Mouse (Mus musculus) intestine, embryonic 15.5 days (tissue): Measurements from ENCODE around the gene Slc37a1. TPM values are rescaled to one million over a fixed set of nuclear protein-coding genes. Genes with fewer than 3 reads are reported as not detected.
"Not testable (repeated sequence)": the region's sequence is repeated elsewhere in the genome, so short reads cannot be mapped to it uniquely, and the experiment has no call there.

Experiments used
- ATAC-seq: fragments of 200-750 bp; cut with Nextera tagmentation; 2 replicates; pipeline ENCODE4 v1.8.0; 2017; ENCODE audit warnings: moderate TSS enrichment, moderate library complexity
- H3K27ac ChIP-seq: fragments of 300-500 bp; sonication (generic); 2 replicates; pipeline ENCODE4 v1.5.1; 2015; ENCODE audit warnings: mild to moderate bottlenecking, inconsistent platforms
- H3K27me3 ChIP-seq: fragments of 300-500 bp; sonication (generic); replicated peaks from 2 replicates; pipeline ENCODE4 v1.6.1; 2015; ENCODE audit warnings: inconsistent platforms
- H3K36me3 ChIP-seq: fragments of 300-500 bp; sonication (generic); 2 replicates; pipeline ENCODE4 v1.6.1; 2015; ENCODE audit warnings: inconsistent platforms
- H3K4me1 ChIP-seq: fragments of 300-500 bp; sonication (generic); replicated peaks from 2 replicates; pipeline ENCODE4 v1.6.1; 2015; ENCODE audit warnings: inconsistent platforms
- H3K4me2 ChIP-seq: fragments of 300-500 bp; sonication (generic); replicated peaks from 2 replicates; pipeline ENCODE4 v1.6.1; 2015; ENCODE audit warnings: mild to moderate bottlenecking, inconsistent platforms
- H3K4me3 ChIP-seq: fragments of 300-500 bp; sonication (generic); replicated peaks from 2 replicates; pipeline ENCODE4 v1.5.1; 2015; ENCODE audit warnings: inconsistent platforms
- H3K9ac ChIP-seq: fragments of 300-500 bp; sonication (generic); 2 replicates; pipeline ENCODE4 v1.6.1; 2015; ENCODE audit warnings: inconsistent platforms
- H3K9me3 ChIP-seq: fragments of 300-500 bp; sonication (generic); 2 replicates; pipeline ENCODE4 v1.6.1; 2016; ENCODE audit warnings: inconsistent platforms
- WGBS: fragments of 180-500 bp; shearing (Covaris S2); methylation state at CpG from one replicate; pipeline ENCODE4 v1.1.7; 2015; 5-methylcytosine and 5-hydroxymethylcytosine counted together
- polyA plus RNA-seq: library from polyadenylated mRNA; unstranded; fragments of >200 nt; fragmentation: Nextera tagmentation; extraction: Ambion mirVana; gene quantifications from 2 replicates; pipeline ENCODE4 v1.2.1, GENCODE M21; 2015

Gene Slc37a1
- polyA plus RNA-seq, 1 experiment from 2014 or later, result 18.4 TPM

- no peak for ATAC-seq
- peaks cover under 1% of the 10 kb centered on the region; the same call in 1 of the 2 replicates for H3K4me1 ChIP-seq
Observed at GRCm38 (mm10) chr17:31270246-31270645, 16.3 kb upstream of the Slc37a1 start.

GRCm38 (mm10) chr17:31270736-31271135 lies 15.9 kb upstream of the Slc37a1 start:
- ATAC-seq, H3K36me3 ChIP-seq, H3K27ac ChIP-seq, H3K4me1 ChIP-seq, H3K9me3 ChIP-seq, H3K4me2 ChIP-seq, H3K9ac ChIP-seq, H3K27me3 ChIP-seq, H3K4me3 ChIP-seq: not testable (repeated sequence)
- WGBS, result 86% methylated on average over 8 of the region's 8 CpGs

More at GRCm38 (mm10) chr17:31270246-31270645, 16.3 kb upstream of the Slc37a1 start:
- Histone ChIP-seq H3K27me3 (no peaks in the 10 kb centered on the region), H3K4me3 (no peak overlapping the region), H3K9me3 (no peaks in the 10 kb centered on the region), H3K9ac (no peak overlapping the region), H3K36me3 (no peaks in the 10 kb centered on the region), H3K27ac (no peak overlapping the region), H3K4me2 (no peak overlapping the region)
- WGBS, result 89% methylated on average over 4 of the region's 4 CpGs

GRCm38 (mm10) chr17:31271136-31271851 lies 15.3 kb upstream of the Slc37a1 start:
- Histone ChIP-seq H3K9me3 (no peaks in the 10 kb centered on the region), H3K4me2 (no peak overlapping the region), H3K27ac (no peak overlapping the region), H3K27me3 (no peaks in the 10 kb centered on the region), H3K4me1 (no peaks in the 10 kb centered on the region), H3K4me3 (no peak overlapping the region), H3K9ac (no peak overlapping the region), H3K36me3 (no peaks in the 10 kb centered on the region)
- no peak for ATAC-seq
- WGBS, result 50% methylated on average over 7 of the region's 7 CpGs

- ATAC-seq, result no peak
- 85% methylated on average over 9 of the region's 9 CpGs for WGBS
- Histone ChIP-seq H3K36me3 (no peaks in the 10 kb centered on the region), H3K9ac (no peak overlapping the region), H3K4me3 (no peak overlapping the region), H3K4me2 (no peak overlapping the region), H3K9me3 (no peaks in the 10 kb centered on the region), H3K4me1 (peaks cover 4% of the 10 kb centered on the region), H3K27me3 (no peaks in the 10 kb centered on the region), H3K27ac (no peak overlapping the region)
Observed at GRCm38 (mm10) chr17:31272416-31273165, 14.0 kb upstream of the Slc37a1 start.

GRCm38 (mm10) chr17:31273631-31274030 lies 13.0 kb upstream of the Slc37a1 start:
- Histone ChIP-seq H3K4me2 (no peak overlapping the region), H3K4me3 (no peak overlapping the region), H3K36me3 (no peaks in the 10 kb centered on the region), H3K9ac (no peak overlapping the region), H3K27me3 (no peaks in the 10 kb centered on the region), H3K4me1 (peaks cover 5% of the 10 kb centered on the region), H3K27ac (no peak overlapping the region), H3K9me3 (no peaks in the 10 kb centered on the region)
- no peak for ATAC-seq
- 92% methylated on average over 8 of the region's 8 CpGs for WGBS

GRCm38 (mm10) chr17:31275181-31275580 lies 11.4 kb upstream of the Slc37a1 start:
- Histone ChIP-seq H3K4me3 (no peak overlapping the region), H3K4me2 (no peak overlapping the region), H3K36me3 (no peaks in the 10 kb centered on the region), H3K9ac (no peak overlapping the region), H3K27ac (no peak overlapping the region), H3K9me3 (no peaks in the 10 kb centered on the region), H3K27me3 (no peaks in the 10 kb centered on the region), H3K4me1 (peaks cover 5% of the 10 kb centered on the region)
- 63% methylated on average over 6 of the region's 6 CpGs for WGBS
- no peak for ATAC-seq

GRCm38 (mm10) chr17:31276207-31276921 lies 10.2 kb upstream of the Slc37a1 start:
- Histone ChIP-seq H3K27ac (no peak overlapping the region), H3K4me3 (peak overlapping the region; percentile 40), H3K9ac (no peak overlapping the region), H3K36me3 (no peaks in the 10 kb centered on the region), H3K27me3 (no peaks in the 10 kb centered on the region), H3K4me1 (peaks cover 5% of the 10 kb centered on the region), H3K9me3 (no peaks in the 10 kb centered on the region), H3K4me2 (peak overlapping the region; percentile 93)
- 31% methylated on average over 9 of the region's 9 CpGs for WGBS
- ATAC-seq, result no peak; the same call in 1 of the 2 replicates

GRCm38 (mm10) chr17:31276922-31277918 lies 9.4 kb upstream of the Slc37a1 start, which contains the start of gene Rsph1:
TSS of gene Rsph1 (minus strand) at chr17:31277383.
- Histone ChIP-seq H3K4me3 (peak within 1 kb of the TSS; percentile 40), H3K9ac (peak within 1 kb of the TSS; percentile 37; the same call in 1 of the 2 replicates), H3K9me3 (no peaks in the 10 kb centered on the region), H3K4me2 (peak within 1 kb of the TSS; percentile 93), H3K27me3 (no peaks in the 10 kb centered on the region), H3K36me3 (no peaks in the 10 kb centered on the region), H3K4me1 (peaks cover 5% of the 10 kb centered on the region), H3K27ac (no peak within 1 kb of the TSS)
- WGBS, result 10% methylated on average over 44 of the region's 44 CpGs
- peak; percentile 94 for ATAC-seq

- H3K4me2 ChIP-seq, result no peak overlapping the region
- H3K27me3 ChIP-seq, result no peaks in the 10 kb centered on the region
- 78% methylated on average over 4 of the region's 4 CpGs for WGBS
- H3K4me1 ChIP-seq, result peaks cover 5% of the 10 kb centered on the region
- H3K27ac ChIP-seq, result no peak overlapping the region
- H3K9me3 ChIP-seq, result no peaks in the 10 kb centered on the region
- no peak overlapping the region for H3K9ac ChIP-seq
- no peak overlapping the region for H3K4me3 ChIP-seq
- H3K36me3 ChIP-seq, result no peaks in the 10 kb centered on the region
- no peak for ATAC-seq
Observed at GRCm38 (mm10) chr17:31277931-31278330, 8.7 kb upstream of the Slc37a1 start.

- WGBS, result 79% methylated on average over 9 of the region's 9 CpGs
- H3K9me3 ChIP-seq, result no peaks in the 10 kb centered on the region
- H3K36me3 ChIP-seq, result no peaks in the 10 kb centered on the region
- no peak overlapping the region for H3K4me2 ChIP-seq
- peaks cover 5% of the 10 kb centered on the region for H3K4me1 ChIP-seq
- ATAC-seq, result no peak
- no peak overlapping the region for H3K9ac ChIP-seq
- no peak overlapping the region for H3K4me3 ChIP-seq
- H3K27me3 ChIP-seq, result no peaks in the 10 kb centered on the region
- H3K27ac ChIP-seq, result no peak overlapping the region
Observed at GRCm38 (mm10) chr17:31279541-31279940, 7.1 kb upstream of the Slc37a1 start.

GRCm38 (mm10) chr17:31280269-31280668 lies 6.3 kb upstream of the Slc37a1 start:
- no peak overlapping the region for H3K4me2 ChIP-seq
- no peak overlapping the region for H3K27ac ChIP-seq
- no peak for ATAC-seq
- no peaks in the 10 kb centered on the region for H3K36me3 ChIP-seq
- no peaks in the 10 kb centered on the region for H3K9me3 ChIP-seq
- peaks cover 5% of the 10 kb centered on the region for H3K4me1 ChIP-seq
- H3K27me3 ChIP-seq, result no peaks in the 10 kb centered on the region
- 50% methylated on average over 6 of the region's 6 CpGs for WGBS
- no peak overlapping the region for H3K4me3 ChIP-seq
- no peak overlapping the region for H3K9ac ChIP-seq
